Mouse (Mus musculus) intestine, embryonic 15.5 days (tissue): ENCODE results near the gene Tmtc2. TPM values are rescaled to one million over a fixed set of nuclear protein-coding genes. Genes with fewer than 3 reads are reported as not detected.
"Not testable (repeated sequence)": the region's sequence is repeated elsewhere in the genome, so short reads cannot be mapped to it uniquely, and the experiment has no call there.

Experiments used
- ATAC-seq: fragments of 200-750 bp; cut with Nextera tagmentation; 2 replicates; pipeline ENCODE4 v1.8.0; 2017; ENCODE audit warnings: moderate TSS enrichment, moderate library complexity
- H3K27ac ChIP-seq: fragments of 300-500 bp; sonication (generic); 2 replicates; pipeline ENCODE4 v1.5.1; 2015; ENCODE audit warnings: mild to moderate bottlenecking, inconsistent platforms
- H3K27me3 ChIP-seq: fragments of 300-500 bp; sonication (generic); replicated peaks from 2 replicates; pipeline ENCODE4 v1.6.1; 2015; ENCODE audit warnings: inconsistent platforms
- H3K36me3 ChIP-seq: fragments of 300-500 bp; sonication (generic); 2 replicates; pipeline ENCODE4 v1.6.1; 2015; ENCODE audit warnings: inconsistent platforms
- H3K4me1 ChIP-seq: fragments of 300-500 bp; sonication (generic); replicated peaks from 2 replicates; pipeline ENCODE4 v1.6.1; 2015; ENCODE audit warnings: inconsistent platforms
- H3K4me2 ChIP-seq: fragments of 300-500 bp; sonication (generic); replicated peaks from 2 replicates; pipeline ENCODE4 v1.6.1; 2015; ENCODE audit warnings: mild to moderate bottlenecking, inconsistent platforms
- H3K4me3 ChIP-seq: fragments of 300-500 bp; sonication (generic); replicated peaks from 2 replicates; pipeline ENCODE4 v1.5.1; 2015; ENCODE audit warnings: inconsistent platforms
- H3K9ac ChIP-seq: fragments of 300-500 bp; sonication (generic); 2 replicates; pipeline ENCODE4 v1.6.1; 2015; ENCODE audit warnings: inconsistent platforms
- H3K9me3 ChIP-seq: fragments of 300-500 bp; sonication (generic); 2 replicates; pipeline ENCODE4 v1.6.1; 2016; ENCODE audit warnings: inconsistent platforms
- WGBS: fragments of 180-500 bp; shearing (Covaris S2); methylation state at CpG from one replicate; pipeline ENCODE4 v1.1.7; 2015; 5-methylcytosine and 5-hydroxymethylcytosine counted together
- polyA plus RNA-seq: library from polyadenylated mRNA; unstranded; fragments of >200 nt; fragmentation: Nextera tagmentation; extraction: Ambion mirVana; gene quantifications from 2 replicates; pipeline ENCODE4 v1.2.1, GENCODE M21; 2015

The Tmtc2 gene
- polyA plus RNA-seq, 1 experiment from 2014 or later, result 9.1 TPM

GRCm38 (mm10) chr10:105292961-105293360, 281.3 kb downstream of the Tmtc2 start:
- Histone ChIP-seq H3K4me1 (no peaks in the 10 kb centered on the region), H3K36me3 (no peaks in the 10 kb centered on the region), H3K9me3 (no peaks in the 10 kb centered on the region), H3K27ac (no peak overlapping the region), H3K9ac (no peak overlapping the region), H3K27me3 (no peaks in the 10 kb centered on the region), H3K4me2 (no peak overlapping the region), H3K4me3 (no peak overlapping the region)
- ATAC-seq, result no peak
- WGBS, result 91% methylated on average over 1 of the region's 1 CpGs

DNA sequence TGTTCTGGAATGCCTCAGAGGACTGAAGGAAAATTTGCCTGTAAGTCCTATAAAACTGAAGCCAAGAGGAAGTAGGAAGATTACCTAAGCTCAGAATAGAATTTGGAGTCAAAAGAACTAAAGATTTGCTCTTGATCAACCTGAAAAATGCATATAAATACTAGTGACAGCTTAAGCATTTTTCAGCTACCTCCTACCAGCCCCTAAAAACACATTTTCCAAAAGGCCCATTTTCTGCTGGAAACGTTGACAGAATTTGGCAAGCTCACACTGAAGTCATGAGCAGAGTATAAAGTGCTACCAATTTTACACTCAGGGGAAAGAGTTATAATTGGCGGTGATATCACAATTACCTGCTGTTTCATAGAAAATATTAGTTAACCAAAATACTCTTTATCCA, 285.8 kb downstream of the Tmtc2 start:
- Histone ChIP-seq H3K9ac (no peak overlapping the region), H3K9me3 (no peaks in the 10 kb centered on the region), H3K27ac (no peak overlapping the region), H3K4me1 (0 out of 2 replicates have a peak, but pooled peaks cover 4% of the 10 kb centered on the region), H3K36me3 (no peaks in the 10 kb centered on the region), H3K4me2 (no peak overlapping the region), H3K27me3 (no peaks in the 10 kb centered on the region), H3K4me3 (no peak overlapping the region)
- WGBS, result 78% methylated on average over 2 of the region's 2 CpGs
- ATAC-seq, result no peak

- 87% methylated on average over 3 of the region's 3 CpGs for WGBS
- no peak overlapping the region for H3K9ac ChIP-seq
- no peaks in the 10 kb centered on the region for H3K27me3 ChIP-seq
- 0 out of 2 replicates have a peak, but pooled peaks cover 4% of the 10 kb centered on the region for H3K4me1 ChIP-seq
- H3K27ac ChIP-seq, result no peak overlapping the region
- H3K9me3 ChIP-seq, result no peaks in the 10 kb centered on the region
- no peaks in the 10 kb centered on the region for H3K36me3 ChIP-seq
- no peak overlapping the region for H3K4me3 ChIP-seq
- ATAC-seq, result no peak
- H3K4me2 ChIP-seq, result no peak overlapping the region
Measured at GRCm38 (mm10) chr10:105287575-105287974, 286.7 kb downstream of the Tmtc2 start.

DNA sequence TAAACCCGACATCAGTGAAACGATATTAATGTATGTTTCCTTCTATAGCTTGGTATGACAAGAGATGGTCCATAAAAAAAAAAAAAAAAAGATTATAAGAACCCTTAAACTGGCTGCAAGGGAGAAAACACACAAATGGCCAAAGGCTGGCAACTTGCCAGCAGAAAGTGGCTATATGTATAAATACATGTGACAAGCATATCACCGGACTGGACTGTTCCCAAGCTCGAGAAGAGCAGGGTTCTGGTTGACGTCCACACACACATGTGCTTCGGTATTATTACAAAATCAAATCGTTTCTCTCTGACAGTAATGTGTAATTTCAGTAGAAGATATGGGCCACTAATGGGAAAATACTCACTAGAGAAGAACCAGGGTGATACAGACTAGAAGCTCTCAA, 287.2 kb downstream of the Tmtc2 start:
- 53% methylated on average over 7 of the region's 7 CpGs for WGBS
- ATAC-seq, result no peak
- Histone ChIP-seq H3K36me3 (no peaks in the 10 kb centered on the region), H3K9ac (no peak overlapping the region), H3K9me3 (no peaks in the 10 kb centered on the region), H3K4me2 (no peak overlapping the region), H3K4me1 (0 out of 2 replicates have a peak, but pooled peaks cover 4% of the 10 kb centered on the region), H3K4me3 (no peak overlapping the region), H3K27ac (no peak overlapping the region), H3K27me3 (no peaks in the 10 kb centered on the region)

GRCm38 (mm10) chr10:105286221-105286620, 288.0 kb downstream of the Tmtc2 start:
- no peak for ATAC-seq
- Histone ChIP-seq H3K36me3 (no peaks in the 10 kb centered on the region), H3K9me3 (no peaks in the 10 kb centered on the region), H3K4me3 (no peak overlapping the region), H3K27me3 (no peaks in the 10 kb centered on the region), H3K4me1 (0 out of 2 replicates have a peak, but pooled peaks cover 4% of the 10 kb centered on the region), H3K4me2 (no peak overlapping the region), H3K9ac (no peak overlapping the region), H3K27ac (no peak overlapping the region)
- 68% methylated on average over 2 of the region's 2 CpGs for WGBS

DNA sequence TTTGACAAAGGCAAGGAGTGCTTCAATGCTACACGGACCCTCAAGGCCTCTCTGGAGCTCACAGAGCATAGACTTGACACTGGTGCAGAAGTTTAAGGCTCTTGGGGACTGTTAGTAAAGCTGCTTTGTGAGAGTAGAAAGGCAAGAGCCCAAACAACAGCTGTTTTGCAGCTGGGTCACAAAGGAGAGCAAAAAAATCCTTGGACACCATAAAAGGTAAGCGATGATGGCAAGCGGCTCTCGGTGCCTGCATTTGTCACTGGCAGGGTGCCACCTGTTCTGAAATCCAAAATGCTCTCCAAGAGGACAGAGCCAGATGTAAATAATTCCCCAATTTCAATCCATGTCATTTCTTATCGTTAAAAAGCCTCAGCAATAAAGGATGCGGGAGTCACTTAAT, 290.1 kb downstream of the Tmtc2 start:
- 0 out of 2 replicates have a peak, but pooled peaks cover 4% of the 10 kb centered on the region for H3K4me1 ChIP-seq
- 44% methylated on average over 6 of the region's 6 CpGs for WGBS
- no peaks in the 10 kb centered on the region for H3K36me3 ChIP-seq
- H3K27ac ChIP-seq, result 0 out of 2 replicates have a peak overlapping the region, but pooled peaks have one; percentile 51
- no peak overlapping the region for H3K4me3 ChIP-seq
- no peak overlapping the region for H3K4me2 ChIP-seq
- H3K27me3 ChIP-seq, result no peaks in the 10 kb centered on the region
- no peak overlapping the region for H3K9ac ChIP-seq
- H3K9me3 ChIP-seq, result no peaks in the 10 kb centered on the region
- ATAC-seq, result no peak

GRCm38 (mm10) chr10:105280933-105281332, 293.3 kb downstream of the Tmtc2 start:
- H3K4me1 ChIP-seq, result 0 out of 2 replicates have a peak, but pooled peaks cover 4% of the 10 kb centered on the region
- no peak overlapping the region for H3K4me3 ChIP-seq
- H3K36me3 ChIP-seq, result no peaks in the 10 kb centered on the region
- no peak for ATAC-seq
- WGBS, result 81% methylated on average over 3 of the region's 3 CpGs
- H3K27me3 ChIP-seq, result no peaks in the 10 kb centered on the region
- H3K9ac ChIP-seq, result no peak overlapping the region
- H3K27ac ChIP-seq, result no peak overlapping the region
- H3K9me3 ChIP-seq, result no peaks in the 10 kb centered on the region
- H3K4me2 ChIP-seq, result no peak overlapping the region

- no peaks in the 10 kb centered on the region for H3K27me3 ChIP-seq
- no peak overlapping the region for H3K27ac ChIP-seq
- ATAC-seq, result no peak
- no peak overlapping the region for H3K9ac ChIP-seq
- H3K4me3 ChIP-seq, result no peak overlapping the region
- no peak overlapping the region for H3K4me2 ChIP-seq
- 69% methylated on average over 3 of the region's 3 CpGs for WGBS
- no peaks in the 10 kb centered on the region for H3K36me3 ChIP-seq
- no peaks in the 10 kb centered on the region for H3K4me1 ChIP-seq
- H3K9me3 ChIP-seq, result no peaks in the 10 kb centered on the region
Measured at GRCm38 (mm10) chr10:105260053-105260452, 314.2 kb downstream of the Tmtc2 start.

DNA sequence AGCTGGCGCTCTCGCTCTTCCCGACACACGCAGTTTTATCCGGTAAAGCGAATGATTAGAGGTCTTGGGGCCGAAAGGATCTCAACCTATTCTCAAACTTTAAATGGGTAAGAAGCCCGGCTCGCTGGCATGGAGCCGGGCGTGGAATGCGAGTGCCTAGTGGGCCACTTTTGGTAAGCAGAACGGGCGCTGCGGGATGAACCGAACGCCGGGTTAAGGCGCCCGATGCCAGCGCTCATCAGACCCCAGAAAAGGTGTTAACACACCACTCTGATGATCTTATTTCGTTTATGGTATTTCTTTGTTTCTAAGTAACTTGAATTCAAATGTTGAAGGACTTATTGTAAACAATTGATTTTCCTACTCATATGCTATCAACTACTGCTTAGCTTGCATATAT, 336.0 kb downstream of the Tmtc2 start:
- not testable (repeated sequence) for H3K9me3 ChIP-seq, H3K9ac ChIP-seq, ATAC-seq, H3K36me3 ChIP-seq, H3K4me2 ChIP-seq, H3K27me3 ChIP-seq, H3K4me1 ChIP-seq, H3K4me3 ChIP-seq, H3K27ac ChIP-seq
- 76% methylated on average over 22 of the region's 22 CpGs for WGBS

DNA sequence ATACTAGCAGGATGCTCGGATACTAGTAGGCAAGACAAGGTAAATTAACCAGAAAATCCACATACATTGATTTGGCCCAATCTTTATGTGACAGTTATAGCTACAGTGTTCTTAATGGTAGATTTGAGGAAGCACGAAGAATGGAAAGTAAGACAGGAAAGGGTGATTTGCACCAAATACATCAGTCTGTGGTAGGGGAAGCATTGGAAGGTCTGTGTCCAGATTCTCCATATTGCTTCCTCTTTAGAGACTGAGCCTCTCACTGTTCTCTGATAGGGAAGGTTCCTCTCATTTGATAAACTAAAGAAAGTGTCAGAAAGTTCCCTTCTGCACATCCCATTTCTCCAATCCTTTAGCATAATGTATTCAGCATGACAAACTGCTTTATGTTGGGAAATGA, 341.4 kb downstream of the Tmtc2 start:
- no peak for ATAC-seq
- Histone ChIP-seq H3K27me3 (no peaks in the 10 kb centered on the region), H3K4me2 (no peak overlapping the region), H3K36me3 (no peaks in the 10 kb centered on the region), H3K9me3 (no peaks in the 10 kb centered on the region), H3K9ac (no peak overlapping the region), H3K27ac (no peak overlapping the region), H3K4me1 (no peaks in the 10 kb centered on the region), H3K4me3 (no peak overlapping the region)
- WGBS, result 90% methylated on average over 2 of the region's 2 CpGs

GRCm38 (mm10) chr10:105230416-105230815, 343.8 kb downstream of the Tmtc2 start:
- no peak for ATAC-seq
- 84% methylated on average over 7 of the region's 7 CpGs for WGBS
- Histone ChIP-seq H3K4me2 (no peak overlapping the region), H3K4me3 (no peak overlapping the region), H3K27me3 (no peaks in the 10 kb centered on the region), H3K9ac (no peak overlapping the region), H3K4me1 (no peaks in the 10 kb centered on the region), H3K27ac (no peak overlapping the region), H3K36me3 (no peaks in the 10 kb centered on the region), H3K9me3 (no peaks in the 10 kb centered on the region)

GRCm38 (mm10) chr10:105228623-105229022, 345.6 kb downstream of the Tmtc2 start:
- Histone ChIP-seq H3K27ac (no peak overlapping the region), H3K9me3 (no peaks in the 10 kb centered on the region), H3K9ac (no peak overlapping the region), H3K27me3 (no peaks in the 10 kb centered on the region), H3K36me3 (no peaks in the 10 kb centered on the region), H3K4me2 (no peak overlapping the region), H3K4me3 (no peak overlapping the region), H3K4me1 (no peaks in the 10 kb centered on the region)
- 93% methylated on average over 2 of the region's 2 CpGs for WGBS
- no peak for ATAC-seq

DNA sequence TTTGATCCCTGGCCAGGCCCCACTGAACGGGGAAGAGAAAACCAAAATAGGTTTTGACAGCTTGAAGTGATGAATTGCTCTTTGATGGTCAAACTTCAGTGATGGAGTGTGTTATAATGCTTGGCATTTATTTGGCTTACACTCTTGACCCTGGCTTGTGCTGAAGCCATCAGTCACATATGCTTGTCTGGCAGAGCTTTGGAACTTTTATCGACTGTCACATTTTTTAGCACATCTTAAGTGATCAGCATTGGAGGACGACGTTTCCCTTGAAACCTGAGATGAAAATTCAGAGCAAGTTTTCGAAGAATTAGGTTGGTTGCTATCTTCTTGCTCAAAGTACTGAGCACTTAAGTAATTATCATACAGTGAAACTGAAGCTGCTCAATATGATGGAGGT, 346.6 kb downstream of the Tmtc2 start:
- Histone ChIP-seq H3K9me3 (no peaks in the 10 kb centered on the region), H3K27me3 (no peaks in the 10 kb centered on the region), H3K4me3 (no peak overlapping the region), H3K9ac (no peak overlapping the region), H3K36me3 (no peaks in the 10 kb centered on the region), H3K27ac (no peak overlapping the region), H3K4me2 (no peak overlapping the region), H3K4me1 (no peaks in the 10 kb centered on the region)
- WGBS, result 49% methylated on average over 5 of the region's 5 CpGs
- ATAC-seq, result no peak
